Mouse (Mus musculus) limb, embryonic 11.5 days (tissue): Measurements from ENCODE around the gene Pik3r5. TPM values are rescaled to one million over a fixed set of nuclear protein-coding genes. Genes with fewer than 3 reads are reported as not detected.

Source experiments
- ATAC-seq: fragments of 200-750 bp; cut with Nextera tagmentation; 2 replicates; pipeline ENCODE4 v1.8.0; 2017; ENCODE audit warnings: low read depth; ENCODE audit not compliant: insufficient number of reproducible peaks, low FRiP score, low TSS enrichment
- DNase-seq: peaks from one replicate; pipeline ENCODE4 v3.0.0-alpha.2; 2015; ENCODE audit warnings: low spot score
- H3K27ac ChIP-seq: fragments of 300-500 bp; sonication (generic); replicated peaks from 2 replicates; pipeline ENCODE4 v1.5.1; 2014; ENCODE audit warnings: low read depth, mild to moderate bottlenecking, low read length
- H3K27me3 ChIP-seq: fragments of 300-500 bp; sonication (generic); 2 replicates; pipeline ENCODE4 v1.6.1; 2014; ENCODE audit warnings: mild to moderate bottlenecking, low read length, mixed read lengths; ENCODE audit not compliant: control insufficient read depth, insufficient read depth
- H3K36me3 ChIP-seq: fragments of 300-500 bp; sonication (generic); 2 replicates; pipeline ENCODE4 v1.6.1; 2014; ENCODE audit warnings: mild to moderate bottlenecking, low read length, moderate library complexity, mixed read lengths; ENCODE audit not compliant: control insufficient read depth, insufficient read depth
- H3K4me1 ChIP-seq: fragments of 300-500 bp; sonication (generic); 2 replicates; pipeline ENCODE4 v1.6.1; 2014; ENCODE audit warnings: low read length, mixed read lengths; ENCODE audit not compliant: control insufficient read depth, insufficient read depth
- H3K4me2 ChIP-seq: fragments of 300-500 bp; sonication (generic); 2 replicates; pipeline ENCODE4 v1.6.1; 2014; ENCODE audit warnings: low read depth, mild to moderate bottlenecking, moderate library complexity; ENCODE audit not compliant: severe bottlenecking
- H3K4me3 ChIP-seq: fragments of 300-500 bp; sonication (generic); 2 replicates; pipeline ENCODE4 v1.5.1; 2014; ENCODE audit warnings: low read depth, low read length
- H3K9ac ChIP-seq: fragments of 300-500 bp; sonication (generic); 2 replicates; pipeline ENCODE4 v1.6.1; 2014; ENCODE audit warnings: mild to moderate bottlenecking, low read length
- H3K9me3 ChIP-seq: fragments of 300-500 bp; sonication (generic); 2 replicates; pipeline ENCODE4 v1.6.1; 2016; ENCODE audit warnings: low read length; ENCODE audit not compliant: control insufficient read depth
- WGBS: fragments of 180-500 bp; shearing (Covaris S2); extraction: QIAGEN DNeasy Blood & Tissue Kit; methylation state at CpG from one replicate; pipeline ENCODE4 v1.1.7; 2014; 5-methylcytosine and 5-hydroxymethylcytosine counted together
- polyA plus RNA-seq: library from polyadenylated mRNA; unstranded; fragments of >200 nt; fragmentation: Nextera tagmentation; extraction: Ambion mirVana; gene quantifications from 2 replicates; pipeline ENCODE4 v1.2.1, GENCODE M21; 2014

Pik3r5 gene
- polyA plus RNA-seq, 1 experiment from 2014 or later, result 1.2 TPM

DNA sequence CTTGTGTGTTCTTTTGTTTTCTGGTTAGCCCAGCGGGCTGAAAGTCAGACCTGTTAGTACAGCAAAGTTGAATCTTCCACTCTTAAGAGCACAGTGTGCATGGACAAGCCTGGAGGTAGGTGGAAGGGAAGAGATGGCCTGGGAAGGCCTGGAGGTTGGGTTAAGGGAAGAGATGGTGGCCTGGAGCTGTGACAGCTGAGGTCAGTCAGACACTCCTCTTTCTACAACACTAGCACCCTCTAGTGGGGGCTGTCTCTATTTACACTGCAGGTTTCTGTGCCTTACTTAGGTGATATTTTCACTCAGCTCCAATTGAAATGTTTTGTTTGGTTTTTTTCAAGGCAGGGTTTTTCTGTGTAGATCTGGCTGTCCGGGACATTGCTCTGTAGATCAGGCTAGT lies 23.8 kb upstream of the Pik3r5 start:
- no peak for ATAC-seq
- peak; percentile 83 for DNase-seq
- WGBS, result 53% methylated on average over 2 of the region's 2 CpGs
- no peaks in the 10 kb centered on the region for H3K36me3 ChIP-seq
- H3K27me3 ChIP-seq, result no peaks in the 10 kb centered on the region; the same call in 1 of the 2 replicates
- no peak overlapping the region for H3K9ac ChIP-seq
- no peak overlapping the region for H3K27ac ChIP-seq
- no peaks in the 10 kb centered on the region for H3K9me3 ChIP-seq
- no peaks in the 10 kb centered on the region for H3K4me1 ChIP-seq
- H3K4me2 ChIP-seq, result no peak overlapping the region
- H3K4me3 ChIP-seq, result no peak overlapping the region

DNA sequence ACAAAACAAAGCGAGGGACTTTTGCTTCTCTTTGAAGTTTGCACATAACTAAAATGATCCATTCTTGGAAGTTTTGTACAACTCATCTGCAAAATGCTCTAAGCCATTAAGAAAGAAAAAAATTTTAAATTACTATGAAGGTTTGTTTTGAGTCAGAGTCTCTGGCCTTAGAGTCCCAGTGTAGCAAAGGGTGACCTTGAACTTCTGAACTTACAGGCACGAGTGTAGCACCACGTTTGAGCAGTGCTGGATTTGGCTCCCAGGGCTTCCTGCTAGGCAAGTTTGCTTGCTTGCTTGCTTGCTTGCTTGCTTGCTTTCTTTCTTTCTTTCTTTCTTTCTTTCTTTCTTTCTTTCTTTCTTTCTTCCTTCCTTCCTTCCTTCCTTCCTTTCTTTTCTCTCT lies 14.9 kb upstream of the Pik3r5 start:
- 71% methylated on average over 3 of the region's 3 CpGs for WGBS
- H3K27me3 ChIP-seq, result no peaks in the 10 kb centered on the region
- no peaks in the 10 kb centered on the region for H3K9me3 ChIP-seq
- no peak for ATAC-seq
- H3K9ac ChIP-seq, result no peak overlapping the region
- H3K4me1 ChIP-seq, result no peaks in the 10 kb centered on the region
- H3K4me3 ChIP-seq, result no peak overlapping the region
- no peak overlapping the region for H3K27ac ChIP-seq
- H3K4me2 ChIP-seq, result no peak overlapping the region
- no peaks in the 10 kb centered on the region for H3K36me3 ChIP-seq
- no peak for DNase-seq

DNA sequence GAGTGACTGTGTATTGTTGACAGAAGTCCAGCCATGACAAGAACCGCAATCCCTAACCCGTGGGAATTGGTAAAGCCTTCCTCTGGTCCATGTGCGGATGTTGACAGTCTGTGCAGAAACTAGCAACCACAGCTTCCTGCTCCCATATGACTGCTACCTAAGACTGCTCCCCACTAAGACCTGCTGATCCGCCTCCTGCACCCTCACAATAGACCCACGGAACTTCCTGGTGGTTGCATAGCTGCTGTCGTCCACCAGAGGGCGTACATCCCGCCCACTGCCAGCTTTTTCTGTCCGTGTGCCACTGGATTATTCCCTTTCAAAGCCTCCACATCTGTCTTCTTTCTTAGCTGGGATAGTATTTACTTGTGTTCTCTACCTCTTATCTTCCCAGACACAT lies 14.1 kb upstream of the Pik3r5 start:
- H3K27me3 ChIP-seq, result no peaks in the 10 kb centered on the region
- no peaks in the 10 kb centered on the region for H3K4me1 ChIP-seq
- H3K36me3 ChIP-seq, result no peaks in the 10 kb centered on the region
- ATAC-seq (no peak), DNase-seq (peak; percentile 51)
- H3K9ac ChIP-seq, result no peak overlapping the region
- H3K4me2 ChIP-seq, result no peak overlapping the region
- WGBS, result 54% methylated on average over 9 of the region's 9 CpGs
- H3K9me3 ChIP-seq, result no peaks in the 10 kb centered on the region
- H3K27ac ChIP-seq, result no peak overlapping the region
- no peak overlapping the region for H3K4me3 ChIP-seq

- no peaks in the 10 kb centered on the region for H3K36me3 ChIP-seq
- H3K27ac ChIP-seq, result no peak overlapping the region
- ATAC-seq (peak; percentile 60; the same call in 1 of the 2 replicates), DNase-seq (peak; percentile 47)
- WGBS, result 17% methylated on average over 8 of the region's 8 CpGs
- no peak overlapping the region for H3K9ac ChIP-seq
- no peaks in the 10 kb centered on the region for H3K9me3 ChIP-seq
- peaks cover 12% of the 10 kb centered on the region for H3K4me1 ChIP-seq
- H3K27me3 ChIP-seq, result no peaks in the 10 kb centered on the region
- H3K4me3 ChIP-seq, result no peak overlapping the region
- H3K4me2 ChIP-seq, result no peak overlapping the region
These were observed 6.2 kb upstream of the Pik3r5 start for GRCm38 (mm10) chr11:68425492-68426315.

GRCm38 (mm10) chr11:68427083-68427570 lies 4.8 kb upstream of the Pik3r5 start:
- WGBS, result 74% methylated on average over 5 of the region's 5 CpGs
- H3K36me3 ChIP-seq, result no peaks in the 10 kb centered on the region
- H3K4me3 ChIP-seq, result no peak overlapping the region
- H3K27ac ChIP-seq, result no peak overlapping the region
- no peak overlapping the region for H3K9ac ChIP-seq
- ATAC-seq (no peak), DNase-seq (no peak)
- no peaks in the 10 kb centered on the region for H3K9me3 ChIP-seq
- H3K4me2 ChIP-seq, result no peak overlapping the region
- peaks cover 13% of the 10 kb centered on the region for H3K4me1 ChIP-seq
- H3K27me3 ChIP-seq, result no peaks in the 10 kb centered on the region

- Histone ChIP-seq H3K36me3 (no peaks in the 10 kb centered on the region), H3K27ac (no peak overlapping the region), H3K4me1 (peaks cover 13% of the 10 kb centered on the region), H3K4me3 (no peak overlapping the region), H3K9me3 (no peaks in the 10 kb centered on the region), H3K27me3 (no peaks in the 10 kb centered on the region), H3K9ac (no peak overlapping the region), H3K4me2 (no peak overlapping the region)
- 61% methylated on average over 5 of the region's 5 CpGs for WGBS
- no peak for DNase-seq
- no peak for ATAC-seq
These were observed 1.3 kb upstream of the Pik3r5 start for GRCm38 (mm10) chr11:68430662-68431061.

DNA sequence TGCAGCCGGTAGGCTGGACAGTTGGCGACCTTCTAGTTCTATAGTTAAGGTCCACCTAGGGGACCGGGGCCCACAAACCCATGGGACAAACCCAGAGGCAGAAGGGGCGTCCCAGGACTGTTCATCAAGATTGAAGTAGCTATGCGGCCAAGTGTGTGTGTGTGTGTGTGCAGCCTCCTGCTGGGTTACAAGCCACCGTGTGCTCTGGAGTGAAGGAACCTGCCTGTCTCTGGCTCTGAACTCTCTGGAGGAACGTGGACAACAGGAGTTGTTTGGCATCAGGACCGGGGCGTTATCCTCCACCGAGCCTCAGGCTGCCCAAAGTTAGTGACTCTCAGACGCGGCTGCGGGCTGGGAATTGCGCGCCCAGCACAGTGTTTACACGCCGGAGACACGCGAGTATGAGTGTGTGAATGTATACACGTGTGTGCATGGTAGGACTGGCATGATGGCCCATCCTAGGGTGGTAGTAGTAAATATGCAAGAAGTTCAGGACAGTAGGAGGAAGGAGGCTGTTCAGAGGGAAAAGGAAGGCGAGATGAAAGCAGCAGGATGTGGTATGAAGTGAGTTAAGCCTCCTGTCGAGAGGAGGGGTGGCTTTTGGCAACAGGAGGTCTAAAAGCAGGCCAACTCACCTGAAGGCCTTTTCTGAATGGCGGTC lies 570 bp downstream of the Pik3r5 start:
- Histone ChIP-seq H3K9ac (peak overlapping the region; percentile 49), H3K4me3 (peak overlapping the region; percentile 37), H3K27me3 (no peaks in the 10 kb centered on the region), H3K4me1 (peaks cover 4% of the 10 kb centered on the region; the same call in 1 of the 2 replicates), H3K36me3 (no peaks in the 10 kb centered on the region), H3K9me3 (no peaks in the 10 kb centered on the region), H3K4me2 (peak overlapping the region; percentile 70), H3K27ac (no peak overlapping the region)
- 27% methylated on average over 23 of the region's 23 CpGs for WGBS
- peak; percentile 21 for ATAC-seq
- DNase-seq, result no peak

DNA sequence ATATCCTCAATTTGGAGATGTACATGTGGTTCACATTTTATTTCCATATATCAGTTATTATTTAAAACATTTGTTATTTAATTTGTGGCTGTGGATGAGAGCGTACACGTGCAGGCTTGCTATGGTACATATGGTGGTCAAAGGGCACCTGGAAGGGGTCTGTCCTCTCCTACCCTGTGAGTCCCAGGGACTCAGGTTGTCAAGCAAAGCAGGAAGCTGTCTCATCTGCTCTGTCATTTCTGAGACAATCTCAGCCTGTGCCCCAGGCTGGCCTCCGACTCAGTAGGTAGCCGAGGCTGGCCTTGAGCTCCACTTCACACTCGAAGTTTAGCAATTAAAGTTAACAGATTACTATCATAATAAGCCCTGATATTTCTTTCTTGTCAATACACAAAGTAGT lies 1.6 kb downstream of the Pik3r5 start:
- Histone ChIP-seq H3K36me3 (no peaks in the 10 kb centered on the region), H3K4me1 (peaks cover 4% of the 10 kb centered on the region; the same call in 1 of the 2 replicates), H3K9ac (no peak overlapping the region), H3K27me3 (no peaks in the 10 kb centered on the region), H3K9me3 (no peaks in the 10 kb centered on the region), H3K4me3 (no peak overlapping the region), H3K4me2 (no peak overlapping the region), H3K27ac (no peak overlapping the region)
- no peak for DNase-seq
- 87% methylated on average over 5 of the region's 5 CpGs for WGBS
- no peak for ATAC-seq
